Mouse (Mus musculus) midbrain, embryonic 12.5 days (tissue): ENCODE data around the gene Cacna1c. TPM values are rescaled to one million over a fixed set of nuclear protein-coding genes. Genes with fewer than 3 reads are reported as not detected.

Source experiments
- ATAC-seq: fragments of 200-750 bp; cut with Nextera tagmentation; 2 replicates; pipeline ENCODE4 v1.8.0; 2017; ENCODE audit warnings: low read depth, moderate TSS enrichment, moderate library complexity; ENCODE audit not compliant: low FRiP score
- H3K27ac ChIP-seq: fragments of 300-500 bp; sonication (generic); replicated peaks from 2 replicates; pipeline ENCODE4 v1.5.1; 2016; ENCODE audit warnings: mild to moderate bottlenecking
- H3K27me3 ChIP-seq: fragments of 300-500 bp; sonication (generic); 2 replicates; pipeline ENCODE4 v1.6.1; 2016; ENCODE audit warnings: mild to moderate bottlenecking
- H3K36me3 ChIP-seq: fragments of 300-500 bp; sonication (generic); 2 replicates; pipeline ENCODE4 v1.6.1; 2016
- H3K4me1 ChIP-seq: fragments of 300-500 bp; sonication (generic); 2 replicates; pipeline ENCODE4 v1.6.1; 2016
- H3K4me2 ChIP-seq: fragments of 300-500 bp; sonication (generic); replicated peaks from 2 replicates; pipeline ENCODE4 v1.6.1; 2016; ENCODE audit warnings: mild to moderate bottlenecking, moderate library complexity
- H3K4me3 ChIP-seq: fragments of 300-500 bp; sonication (generic); 2 replicates; pipeline ENCODE4 v1.5.1; 2016; ENCODE audit warnings: mild to moderate bottlenecking
- H3K9ac ChIP-seq: fragments of 300-500 bp; sonication (generic); replicated peaks from 2 replicates; pipeline ENCODE4 v1.6.1; 2016; ENCODE audit warnings: mild to moderate bottlenecking, moderate library complexity
- H3K9me3 ChIP-seq: fragments of 300-500 bp; sonication (generic); 2 replicates; pipeline ENCODE4 v1.6.1; 2016; ENCODE audit warnings: mild to moderate bottlenecking
- WGBS: fragments of 180-500 bp; shearing (Covaris S2); methylation state at CpG from one replicate; pipeline ENCODE4 v1.1.7; 2016; 5-methylcytosine and 5-hydroxymethylcytosine counted together
- polyA plus RNA-seq: library from polyadenylated mRNA; unstranded; fragments of >200 nt; fragmentation: Nextera tagmentation; extraction: Ambion mirVana; gene quantifications from 2 replicates; pipeline ENCODE4 v1.2.1, GENCODE M21; 2016

The Cacna1c gene
- polyA plus RNA-seq, 1 experiment from 2014 or later: 5.1 TPM

GRCm38 (mm10) chr6:118845829-118846228 is 350.4 kb downstream of the Cacna1c start:
- Histone ChIP-seq H3K4me1 (peaks cover 18% of the 10 kb centered on the region), H3K9ac (no peak overlapping the region), H3K27me3 (no peaks in the 10 kb centered on the region; the same call in 1 of the 2 replicates), H3K36me3 (no peaks in the 10 kb centered on the region), H3K4me3 (no peak overlapping the region), H3K4me2 (0 out of 2 replicates have a peak overlapping the region, but pooled peaks have one; percentile 7), H3K27ac (peak overlapping the region; percentile 49; the same call in 1 of the 2 replicates), H3K9me3 (no peaks in the 10 kb centered on the region)
- 18% methylated on average over 2 of the region's 2 CpGs for WGBS
- peak; percentile 81 for ATAC-seq

GRCm38 (mm10) chr6:118845180-118845579 is 351.0 kb downstream of the Cacna1c start:
- Histone ChIP-seq H3K4me1 (peaks cover 17% of the 10 kb centered on the region), H3K36me3 (no peaks in the 10 kb centered on the region), H3K4me2 (no peak overlapping the region), H3K9ac (no peak overlapping the region), H3K9me3 (no peaks in the 10 kb centered on the region), H3K4me3 (no peak overlapping the region), H3K27ac (no peak overlapping the region), H3K27me3 (no peaks in the 10 kb centered on the region; the same call in 1 of the 2 replicates)
- WGBS: 78% methylated on average over 6 of the region's 6 CpGs
- no peak for ATAC-seq

- 85% methylated on average over 8 of the region's 8 CpGs for WGBS
Measured at GRCm38 (mm10) chr6:118843566-118843965, 352.7 kb downstream of the Cacna1c start.

GRCm38 (mm10) chr6:118841892-118842291 is 354.3 kb downstream of the Cacna1c start:
- Histone ChIP-seq H3K36me3 (no peaks in the 10 kb centered on the region), H3K4me2 (no peak overlapping the region), H3K27me3 (no peaks in the 10 kb centered on the region; the same call in 1 of the 2 replicates), H3K4me3 (no peak overlapping the region), H3K4me1 (peaks cover 17% of the 10 kb centered on the region), H3K9ac (no peak overlapping the region), H3K27ac (no peak overlapping the region), H3K9me3 (no peaks in the 10 kb centered on the region)
- ATAC-seq: no peak
- 86% methylated on average over 2 of the region's 2 CpGs for WGBS

More at GRCm38 (mm10) chr6:118843566-118843965, 352.7 kb downstream of the Cacna1c start:
- H3K4me3 ChIP-seq: no peak overlapping the region
- peaks cover 17% of the 10 kb centered on the region for H3K4me1 ChIP-seq
- H3K27me3 ChIP-seq: no peaks in the 10 kb centered on the region; the same call in 1 of the 2 replicates
- H3K4me2 ChIP-seq: no peak overlapping the region
- no peak for ATAC-seq
- H3K36me3 ChIP-seq: no peaks in the 10 kb centered on the region
- H3K9ac ChIP-seq: no peak overlapping the region
- no peaks in the 10 kb centered on the region for H3K9me3 ChIP-seq
- H3K27ac ChIP-seq: no peak overlapping the region

GRCm38 (mm10) chr6:118838919-118839915 is 357.0 kb downstream of the Cacna1c start:
- Histone ChIP-seq H3K9me3 (no peaks in the 10 kb centered on the region), H3K4me3 (no peak overlapping the region), H3K4me1 (no peaks in the 10 kb centered on the region; the same call in 1 of the 2 replicates), H3K27me3 (no peaks in the 10 kb centered on the region; the same call in 1 of the 2 replicates), H3K36me3 (no peaks in the 10 kb centered on the region), H3K4me2 (no peak overlapping the region), H3K27ac (no peak overlapping the region), H3K9ac (no peak overlapping the region)
- ATAC-seq: no peak
- WGBS: 73% methylated on average over 14 of the region's 14 CpGs

- Histone ChIP-seq H3K4me1 (no peaks in the 10 kb centered on the region; the same call in 1 of the 2 replicates), H3K9me3 (no peaks in the 10 kb centered on the region), H3K36me3 (no peaks in the 10 kb centered on the region), H3K4me2 (no peak overlapping the region), H3K4me3 (no peak overlapping the region), H3K27ac (peak overlapping the region; percentile 2; the same call in 1 of the 2 replicates), H3K9ac (no peak overlapping the region), H3K27me3 (no peaks in the 10 kb centered on the region; the same call in 1 of the 2 replicates)
- ATAC-seq: no peak
- WGBS: 18% methylated on average over 7 of the region's 7 CpGs
Measured at GRCm38 (mm10) chr6:118836693-118837092, 359.5 kb downstream of the Cacna1c start.

- Histone ChIP-seq H3K27ac (no peak overlapping the region), H3K4me1 (no peaks in the 10 kb centered on the region; the same call in 1 of the 2 replicates), H3K9ac (no peak overlapping the region), H3K36me3 (no peaks in the 10 kb centered on the region), H3K27me3 (no peaks in the 10 kb centered on the region), H3K9me3 (no peaks in the 10 kb centered on the region), H3K4me3 (no peak overlapping the region), H3K4me2 (no peak overlapping the region)
- ATAC-seq: no peak
- WGBS: 59% methylated on average over 8 of the region's 8 CpGs
Measured at GRCm38 (mm10) chr6:118834046-118834445, 362.2 kb downstream of the Cacna1c start.

- ATAC-seq: no peak
- no peak overlapping the region for H3K27ac ChIP-seq
- WGBS: 80% methylated on average over 7 of the region's 7 CpGs
- no peak overlapping the region for H3K4me2 ChIP-seq
- H3K4me1 ChIP-seq: peaks cover under 1% of the 10 kb centered on the region
- H3K9ac ChIP-seq: no peak overlapping the region
- no peaks in the 10 kb centered on the region for H3K27me3 ChIP-seq
- no peaks in the 10 kb centered on the region for H3K36me3 ChIP-seq
- H3K9me3 ChIP-seq: no peaks in the 10 kb centered on the region
- no peak overlapping the region for H3K4me3 ChIP-seq
Measured at GRCm38 (mm10) chr6:118833049-118833448, 363.2 kb downstream of the Cacna1c start.

- no peaks in the 10 kb centered on the region for H3K9me3 ChIP-seq
- H3K36me3 ChIP-seq: no peaks in the 10 kb centered on the region
- H3K27me3 ChIP-seq: no peaks in the 10 kb centered on the region
- H3K9ac ChIP-seq: no peak overlapping the region
- H3K4me1 ChIP-seq: peaks cover 5% of the 10 kb centered on the region
- ATAC-seq: no peak
- WGBS: 88% methylated on average over 2 of the region's 2 CpGs
- no peak overlapping the region for H3K4me2 ChIP-seq
- H3K4me3 ChIP-seq: no peak overlapping the region
- no peak overlapping the region for H3K27ac ChIP-seq
Measured at GRCm38 (mm10) chr6:118832616-118833015, 363.6 kb downstream of the Cacna1c start.

GRCm38 (mm10) chr6:118830851-118831250 is 365.4 kb downstream of the Cacna1c start:
- no peak overlapping the region for H3K4me2 ChIP-seq
- 93% methylated on average over 5 of the region's 5 CpGs for WGBS
- no peaks in the 10 kb centered on the region for H3K36me3 ChIP-seq
- H3K9me3 ChIP-seq: no peaks in the 10 kb centered on the region
- H3K27me3 ChIP-seq: no peaks in the 10 kb centered on the region
- no peak overlapping the region for H3K9ac ChIP-seq
- no peak overlapping the region for H3K27ac ChIP-seq
- peaks cover 12% of the 10 kb centered on the region for H3K4me1 ChIP-seq
- no peak for ATAC-seq
- no peak overlapping the region for H3K4me3 ChIP-seq

- peaks cover 12% of the 10 kb centered on the region for H3K4me1 ChIP-seq
- no peak overlapping the region for H3K4me3 ChIP-seq
- WGBS: 86% methylated on average over 4 of the region's 4 CpGs
- H3K9me3 ChIP-seq: no peaks in the 10 kb centered on the region
- no peak overlapping the region for H3K9ac ChIP-seq
- H3K27me3 ChIP-seq: no peaks in the 10 kb centered on the region
- ATAC-seq: no peak
- no peak overlapping the region for H3K4me2 ChIP-seq
- 0 out of 2 replicates have a peak overlapping the region, but pooled peaks have one; percentile 35 for H3K27ac ChIP-seq
- H3K36me3 ChIP-seq: no peaks in the 10 kb centered on the region
Measured at GRCm38 (mm10) chr6:118828187-118828586, 368.0 kb downstream of the Cacna1c start.

GRCm38 (mm10) chr6:118827560-118827959 is 368.7 kb downstream of the Cacna1c start:
- H3K27ac ChIP-seq: peak overlapping the region; percentile 35
- no peaks in the 10 kb centered on the region for H3K27me3 ChIP-seq
- no peaks in the 10 kb centered on the region for H3K9me3 ChIP-seq
- WGBS: 44% methylated on average over 8 of the region's 8 CpGs
- no peak overlapping the region for H3K4me3 ChIP-seq
- H3K4me2 ChIP-seq: no peak overlapping the region
- H3K9ac ChIP-seq: no peak overlapping the region
- H3K4me1 ChIP-seq: peaks cover 12% of the 10 kb centered on the region
- H3K36me3 ChIP-seq: no peaks in the 10 kb centered on the region
- ATAC-seq: peak; percentile 44; the same call in 1 of the 2 replicates
